Mouse (Mus musculus) brain, embryonic 14.5 days (tissue): ENCODE results near the gene Ang. TPM values are rescaled to one million over a fixed set of nuclear protein-coding genes. Genes with fewer than 3 reads are reported as not detected.

ENCODE experiments used
- DNase-seq: peaks from one replicate; pipeline ENCODE4 v3.0.0-alpha.2; 2011; ENCODE audit warnings: low read depth
- CTCF ChIP-seq: fragments of 200-500 bp; IDR thresholded peaks from 2 replicates; pipeline ENCODE4 v1.5.1; 2012; ENCODE audit warnings: inconsistent platforms, mild to moderate bottlenecking, moderate library complexity, borderline replicate concordance; ENCODE audit not compliant: insufficient read depth, insufficient read length; ENCODE audit errors: extremely low read depth
- POLR2A ChIP-seq: fragments of 200-500 bp; IDR thresholded peaks from 2 replicates; pipeline ENCODE4 v1.6.1; 2012; ENCODE audit warnings: mild to moderate bottlenecking, inconsistent platforms, borderline replicate concordance; ENCODE audit not compliant: poor library complexity, insufficient read depth, insufficient read length, severe bottlenecking; ENCODE audit errors: extremely low read depth
- polyA plus RNA-seq: library from polyadenylated mRNA; depleted of rRNA; stranded (reverse); fragments of >200 nt; gene quantifications from 2 replicates; pipeline ENCODE4 v1.2.3, GENCODE M21; 2012

Gene Ang
- polyA plus RNA-seq, 1 experiment: 4.5 TPM

GRCm38 (mm10) chr14:51090077-51090781 lies 721 bp upstream of the Ang start:
- TF ChIP-seq POLR2A (no peak), CTCF (no peak)
- DNase-seq: peak; percentile 87

GRCm38 (mm10) chr14:51092073-51092620 lies 1.2 kb downstream of the Ang start:
- no peak for DNase-seq
- TF ChIP-seq CTCF (no peak), POLR2A (no peak)

- no peak for DNase-seq
- no peak for TF ChIP-seq POLR2A
- no peak for TF ChIP-seq CTCF
Measured at GRCm38 (mm10) chr14:51093496-51093895, 2.5 kb downstream of the Ang start.

GRCm38 (mm10) chr14:51094096-51094875 lies 3.3 kb downstream of the Ang start:
- peak; percentile 24 for DNase-seq
- TF ChIP-seq CTCF: no peak
- TF ChIP-seq POLR2A: no peak

GRCm38 (mm10) chr14:51094921-51095320 lies 4.0 kb downstream of the Ang start:
- no peak for TF ChIP-seq CTCF
- TF ChIP-seq POLR2A: no peak
- no peak for DNase-seq

- TF ChIP-seq CTCF (no peak), POLR2A (no peak)
- DNase-seq: no peak
Measured at GRCm38 (mm10) chr14:51095736-51096524, 5.0 kb downstream of the Ang start.

GRCm38 (mm10) chr14:51098300-51098699 lies 7.3 kb downstream of the Ang start:
- TF ChIP-seq CTCF: peak; percentile 53; the same call in 1 of the 2 replicates
- DNase-seq: peak; percentile 59

- no peak for DNase-seq
- TF ChIP-seq POLR2A: no peak
- no peak for TF ChIP-seq CTCF
Measured at GRCm38 (mm10) chr14:51098921-51099320, 8.0 kb downstream of the Ang start.

- TF ChIP-seq CTCF (no peak), POLR2A (no peak)
- no peak for DNase-seq
Measured at GRCm38 (mm10) chr14:51101284-51101683, 10.3 kb downstream of the Ang start.

- TF ChIP-seq POLR2A (no peak), CTCF (peak; percentile 86; the same call in 1 of the 2 replicates)
Measured at GRCm38 (mm10) chr14:51103217-51103616, 12.3 kb downstream of the Ang start.

GRCm38 (mm10) chr14:51104366-51104765 lies 13.4 kb downstream of the Ang start:
- TF ChIP-seq CTCF (no peak), POLR2A (no peak)
- DNase-seq: no peak

More at GRCm38 (mm10) chr14:51103217-51103616, 12.3 kb downstream of the Ang start:
- peak; percentile 85 for DNase-seq

- DNase-seq: no peak
- no peak for TF ChIP-seq POLR2A
- TF ChIP-seq CTCF: no peak
Measured at GRCm38 (mm10) chr14:51106449-51106967, 15.6 kb downstream of the Ang start.
